Mouse (Mus musculus) cerebellum, adult 11-12 months (tissue): ENCODE measurements around the gene Zbtb42.

Experiments used
- DNase-seq: peaks from one replicate; pipeline ENCODE4 v3.0.0; 2022

Gene Zbtb42

DNA sequence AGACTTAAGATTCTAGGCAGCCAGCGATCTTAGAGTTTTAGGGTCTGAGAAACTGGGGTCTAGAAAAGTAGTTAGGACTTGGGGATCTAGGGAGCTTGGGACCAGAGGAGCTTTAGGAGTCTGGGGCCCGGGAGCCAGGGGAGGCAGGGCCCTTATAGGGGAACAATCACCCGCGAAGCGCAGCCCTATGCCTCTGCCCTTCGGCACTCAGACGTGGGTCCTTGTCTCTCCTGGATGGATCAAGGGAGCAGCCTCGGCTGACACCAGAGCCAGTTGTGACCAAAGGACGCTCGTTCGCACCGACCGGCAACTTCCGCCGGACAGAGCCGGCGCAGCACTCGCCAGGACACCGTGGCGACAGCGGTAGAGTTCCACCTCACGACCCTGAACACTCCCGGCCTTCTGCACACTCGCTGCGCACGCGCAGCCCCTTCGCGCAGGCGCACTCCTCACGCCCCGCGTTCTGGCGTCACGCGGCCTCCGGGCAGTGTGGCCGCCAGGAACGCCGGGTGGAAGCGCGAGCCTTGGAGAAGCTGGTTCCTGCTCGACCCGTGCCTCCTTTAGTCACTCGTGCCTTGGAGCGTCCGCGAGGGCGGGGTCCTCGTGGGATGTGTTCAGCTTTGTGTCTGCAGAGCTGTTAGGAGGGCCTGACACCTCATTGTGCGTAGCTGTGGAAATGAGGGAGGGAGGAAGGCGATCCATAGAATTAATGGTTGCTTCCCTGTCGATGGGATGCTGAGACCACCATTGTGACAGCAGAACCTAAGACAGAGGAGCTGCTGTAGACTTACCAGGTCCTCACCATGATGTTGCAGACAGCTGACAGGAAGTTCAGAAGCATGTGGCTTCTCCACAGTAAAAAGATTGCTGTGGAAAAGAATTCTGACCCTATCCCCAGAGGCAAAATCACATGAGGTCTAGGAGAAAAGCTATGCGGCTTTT is 14.8 kb downstream of the Zbtb42 start:
- peak; percentile 95 for DNase-seq

GRCm38 (mm10) chr12:112694127-112694475 is 15.5 kb downstream of the Zbtb42 start:
- DNase-seq, result no peak

DNA sequence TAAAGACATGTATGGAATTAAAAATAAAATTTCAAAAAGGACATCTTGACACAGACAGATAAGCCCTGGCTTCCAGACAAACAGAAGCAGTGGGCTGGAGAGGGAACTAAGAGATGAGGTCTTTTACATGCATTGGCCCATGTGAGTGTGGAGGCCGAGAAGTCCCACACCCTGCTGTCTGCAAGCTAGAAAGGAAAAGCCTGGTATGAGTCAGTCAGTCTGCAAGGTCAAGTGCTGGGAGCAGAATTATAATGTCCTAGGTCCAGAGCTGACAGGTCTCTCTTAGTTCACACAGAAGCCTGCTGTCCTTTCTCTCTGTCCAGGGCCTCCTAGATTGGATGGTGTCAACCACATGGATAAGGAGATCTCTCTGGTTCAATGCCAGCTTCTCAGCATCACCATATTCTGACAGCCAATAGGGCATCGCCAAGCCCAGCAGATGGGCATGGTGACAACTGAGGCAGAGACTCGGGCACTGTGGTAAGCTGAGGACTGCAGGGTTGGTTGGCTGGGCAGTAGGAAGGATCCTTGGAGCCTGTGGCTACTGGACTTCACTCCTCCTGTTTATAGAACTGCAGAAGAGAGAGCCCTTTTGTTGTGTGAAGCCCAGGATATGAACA is 18.3 kb downstream of the Zbtb42 start:
- no peak for DNase-seq

GRCm38 (mm10) chr12:112700522-112700921 is 21.9 kb downstream of the Zbtb42 start:
- no peak for DNase-seq

- no peak for DNase-seq
Measured at GRCm38 (mm10) chr12:112702374-112703320, 24.0 kb downstream of the Zbtb42 start.

DNA sequence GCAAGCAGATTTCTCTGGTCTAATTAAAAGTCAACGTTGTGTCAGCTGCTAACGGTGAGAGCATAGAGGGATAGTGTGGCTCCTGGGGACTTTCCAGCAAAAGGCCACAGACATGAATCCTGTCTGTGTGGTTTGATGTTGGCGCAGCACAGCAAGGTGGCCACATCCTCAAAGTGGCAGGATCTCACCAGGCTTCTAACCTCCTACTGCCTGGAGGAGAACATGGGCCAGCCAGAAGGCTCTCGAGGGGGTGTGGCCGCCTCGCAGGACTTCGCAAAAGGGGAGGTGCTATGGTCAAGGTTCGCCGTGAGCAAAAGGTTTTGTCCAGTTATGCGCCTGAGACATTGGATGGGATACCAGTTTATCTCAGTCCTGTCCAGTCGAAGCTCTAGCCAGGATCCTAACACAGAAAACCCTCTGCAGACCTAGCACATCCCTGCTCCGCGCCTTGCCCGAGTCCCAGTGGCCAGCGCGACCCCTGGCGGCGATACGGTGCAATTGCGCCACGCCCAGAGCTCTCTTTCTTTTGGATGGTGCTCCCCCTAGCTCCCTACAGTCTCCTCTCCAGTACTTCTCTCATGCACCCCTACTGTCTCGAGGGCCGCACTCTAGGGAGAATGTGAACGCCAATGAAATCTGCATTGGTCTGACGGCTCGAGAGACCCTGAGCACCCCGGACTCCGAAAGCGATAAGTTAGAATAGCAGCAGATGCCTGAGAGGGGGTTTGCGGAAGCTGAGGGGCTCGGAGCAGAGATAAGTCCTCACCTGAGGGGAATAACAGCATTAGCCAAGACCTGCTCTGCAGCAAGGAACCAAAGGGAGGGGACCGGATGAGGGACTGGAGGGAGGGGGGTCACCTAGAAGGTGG is 28.3 kb downstream of the Zbtb42 start:
- peak; percentile 84 for DNase-seq

DNA sequence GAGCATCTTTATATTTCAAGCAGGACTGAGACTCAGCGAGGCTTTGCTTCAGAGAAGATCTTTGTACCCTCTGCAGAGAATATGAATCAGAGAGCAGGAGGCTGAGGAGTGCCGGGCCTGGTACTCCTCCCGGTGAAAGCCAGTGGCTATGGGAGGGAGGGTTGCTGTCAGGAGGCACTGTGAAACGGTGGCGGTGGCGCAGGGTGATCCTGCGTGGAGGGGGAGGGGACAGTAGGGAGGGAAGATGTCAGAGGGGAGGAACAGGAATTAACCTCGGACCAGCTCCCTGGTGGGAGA is 28.9 kb downstream of the Zbtb42 start:
- no peak for DNase-seq

GRCm38 (mm10) chr12:112713984-112714383 is 35.4 kb downstream of the Zbtb42 start:
- DNase-seq, result no peak

GRCm38 (mm10) chr12:112717140-112717539 is 38.5 kb downstream of the Zbtb42 start:
- no peak for DNase-seq

DNA sequence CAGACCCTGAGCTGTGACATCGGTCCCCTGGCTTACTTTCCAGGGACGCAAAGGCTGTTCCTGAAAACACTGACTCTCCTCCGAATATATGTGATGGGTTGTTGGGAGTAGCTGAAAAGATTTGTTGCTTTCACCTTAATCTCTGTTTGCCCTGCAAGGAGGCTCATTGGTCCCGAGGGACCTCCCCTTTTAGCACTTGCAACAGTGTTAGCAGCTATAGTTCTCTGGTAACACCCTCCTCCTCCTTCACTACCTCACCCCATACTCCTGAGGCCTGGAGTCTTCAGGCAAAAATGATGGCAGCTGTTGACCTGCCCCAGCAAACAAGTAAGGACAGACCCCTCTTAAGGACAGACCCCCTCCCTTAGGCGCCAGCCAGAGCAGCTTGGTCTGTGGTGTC is 40.4 kb downstream of the Zbtb42 start:
- no peak for DNase-seq

- peak; percentile 30 for DNase-seq
Measured at GRCm38 (mm10) chr12:112720216-112720615, 41.6 kb downstream of the Zbtb42 start, which contains the start of gene Cep170b. Cep170b (plus strand) TSS chr12:112720455.

DNA sequence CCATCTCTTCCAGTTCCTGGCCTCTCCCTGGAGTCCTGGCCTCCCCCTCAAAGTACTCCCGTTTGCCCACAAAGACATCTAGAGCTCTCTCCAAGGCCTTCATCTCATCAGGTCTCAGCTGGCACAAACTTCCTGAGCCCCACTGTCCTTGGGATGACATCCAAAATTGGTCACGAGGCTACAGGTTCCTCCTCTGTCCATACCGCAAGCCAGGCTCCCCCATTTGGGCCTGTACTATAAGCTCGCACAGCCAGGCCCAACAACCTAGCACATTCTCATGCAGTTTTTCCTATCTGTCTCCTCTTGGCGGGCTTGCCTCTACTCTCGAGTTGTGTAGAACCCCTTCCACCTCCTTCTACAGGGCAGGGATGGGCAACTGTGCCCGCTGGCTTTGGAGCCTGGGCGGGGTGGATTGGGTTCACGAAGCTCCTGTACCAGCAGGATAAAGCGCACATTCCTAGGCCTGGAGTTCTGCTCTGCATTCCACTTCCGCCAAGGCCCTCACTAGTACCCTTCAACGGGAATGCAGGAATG is 42.3 kb downstream of the Zbtb42 start:
- peak; percentile 62 for DNase-seq

- DNase-seq, result peak; percentile 76
Measured at GRCm38 (mm10) chr12:112721424-112722239, 43.0 kb downstream of the Zbtb42 start.

- peak; percentile 86 for DNase-seq
Measured at GRCm38 (mm10) chr12:112722240-112723027, 43.8 kb downstream of the Zbtb42 start.

DNA sequence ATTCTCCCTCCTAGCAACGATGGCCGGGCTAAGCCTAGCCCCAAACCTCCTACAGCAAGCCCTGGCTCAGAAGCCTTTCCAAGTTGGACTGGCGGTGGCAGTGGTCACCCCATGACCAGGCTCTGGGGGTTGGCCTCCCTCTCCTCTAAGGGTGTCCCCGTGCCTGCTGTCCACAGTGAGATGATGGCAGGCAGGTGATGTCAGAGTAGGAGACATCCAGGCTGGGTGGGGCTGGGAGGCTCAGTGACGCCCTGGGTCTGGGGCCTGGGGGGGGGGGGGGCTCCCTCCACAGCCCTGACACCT is 44.4 kb downstream of the Zbtb42 start:
- DNase-seq, result peak; percentile 72

DNA sequence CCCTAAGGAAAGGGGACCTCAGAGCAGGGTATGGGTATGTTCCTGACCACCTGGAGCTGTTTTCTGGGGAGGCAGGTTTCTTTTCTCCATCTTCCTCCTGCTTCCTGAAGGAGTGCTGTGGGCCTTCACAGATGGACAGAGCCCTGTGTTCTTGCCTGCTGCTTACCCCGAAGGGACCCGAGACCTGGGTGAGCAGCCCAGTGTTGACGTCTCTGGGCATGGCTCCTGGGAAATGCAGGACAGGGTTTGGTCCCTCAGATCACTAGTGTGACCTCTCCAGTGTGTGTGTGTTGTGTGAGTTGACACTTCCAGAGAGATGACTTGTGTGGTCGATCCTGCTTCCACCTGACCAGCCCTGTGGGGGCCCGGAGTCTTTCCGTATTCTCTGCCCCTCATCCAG is 44.8 kb downstream of the Zbtb42 start:
- peak; percentile 56 for DNase-seq

- DNase-seq, result peak; percentile 79
Measured at GRCm38 (mm10) chr12:112724077-112724805, 45.6 kb downstream of the Zbtb42 start.

GRCm38 (mm10) chr12:112727801-112728200 is 49.2 kb downstream of the Zbtb42 start:
- DNase-seq, result peak; percentile 38

- DNase-seq, result no peak
Measured at GRCm38 (mm10) chr12:112730808-112731207, 52.2 kb downstream of the Zbtb42 start.
